Mouse (Mus musculus) adrenal gland, postnatal 36 days (tissue): ENCODE measurements around the gene Rep15. TPM values are rescaled to one million over a fixed set of nuclear protein-coding genes. Genes with fewer than 3 reads are reported as not detected.
A peak's percentile ranks its signal among the peaks of the same experiment; 100 is the strongest.

ENCODE experiments used
- DNase-seq, 2 experiments: peaks; one replicate each; pipeline ENCODE4 v3.0.0; 2021; ENCODE audit warnings: mixed read lengths in 1 of 2
- long read RNA-seq, 2 experiments: library from polyadenylated mRNA; stranded (forward); transcript quantifications; one replicate each; pipeline ENCODE4 v2.0.0; 2021; ENCODE audit warnings: borderline sequencing depth in 2 of 2
- total RNA-seq, 2 experiments: library from RNA; stranded (reverse); gene quantifications; 2 replicates each; pipeline ENCODE4 v1.2.3; 2021

The Rep15 gene
- 1 to 10 TPM; 1.2 to 1.4 TPM for total RNA-seq
- long read RNA-seq, experiment 1 = 0 reads
- long read RNA-seq, experiment 2 = 0 reads

DNA sequence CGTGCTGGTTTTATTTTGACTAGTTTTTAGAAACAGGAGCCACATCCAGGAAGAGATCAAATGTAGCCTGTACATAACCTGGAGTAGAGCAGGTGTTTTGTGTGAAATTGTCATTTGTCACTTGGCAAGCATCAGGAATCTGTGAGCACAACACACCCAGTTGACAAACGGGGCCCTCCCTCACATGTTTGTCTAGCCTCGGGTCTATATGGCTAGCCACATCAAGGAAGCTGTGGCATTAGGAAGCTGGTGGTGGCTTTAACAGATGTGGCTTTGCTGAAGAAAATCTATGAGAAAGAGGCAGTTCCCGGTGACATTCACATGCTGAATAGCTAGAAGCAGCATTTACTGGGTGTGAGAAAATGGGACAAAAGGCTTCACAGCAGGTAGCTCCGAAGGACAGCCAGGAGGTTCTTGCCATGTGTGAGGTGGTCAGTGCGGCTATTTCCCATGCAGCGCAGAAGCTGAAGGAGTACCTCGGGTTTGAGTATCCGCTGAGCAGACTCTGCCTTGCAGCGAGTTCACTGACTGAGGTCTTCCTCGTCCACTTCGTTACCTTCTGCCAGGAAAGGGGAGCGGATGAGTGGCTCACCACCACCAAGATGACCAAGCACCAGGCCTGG lies at the start of gene Rep15:
TSS of gene Rep15 (plus strand) at position 282 of the 623 bp plus-strand sequence.
- no peak for DNase-seq

DNA sequence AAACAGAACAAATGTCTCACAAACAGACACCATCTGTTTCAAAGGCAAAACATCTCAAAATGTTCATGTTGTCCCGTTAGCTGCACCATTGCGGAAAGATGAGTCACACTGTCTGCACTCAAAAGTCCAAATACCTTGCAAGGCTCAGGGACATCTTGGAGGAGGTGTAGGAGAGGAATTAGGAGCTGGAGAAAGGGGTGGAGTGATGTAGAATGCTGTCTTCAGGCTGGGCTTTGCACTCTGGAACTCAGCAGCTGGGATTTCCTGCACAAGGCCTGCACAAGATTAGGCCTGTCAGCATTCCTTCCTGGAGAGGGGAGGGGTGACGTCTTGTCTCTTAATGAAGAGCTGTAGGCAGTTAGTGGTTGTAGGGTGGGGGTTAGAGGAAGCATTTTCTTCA lies 47.8 kb upstream of the Rep15 start:
- DNase-seq = no peak

DNA sequence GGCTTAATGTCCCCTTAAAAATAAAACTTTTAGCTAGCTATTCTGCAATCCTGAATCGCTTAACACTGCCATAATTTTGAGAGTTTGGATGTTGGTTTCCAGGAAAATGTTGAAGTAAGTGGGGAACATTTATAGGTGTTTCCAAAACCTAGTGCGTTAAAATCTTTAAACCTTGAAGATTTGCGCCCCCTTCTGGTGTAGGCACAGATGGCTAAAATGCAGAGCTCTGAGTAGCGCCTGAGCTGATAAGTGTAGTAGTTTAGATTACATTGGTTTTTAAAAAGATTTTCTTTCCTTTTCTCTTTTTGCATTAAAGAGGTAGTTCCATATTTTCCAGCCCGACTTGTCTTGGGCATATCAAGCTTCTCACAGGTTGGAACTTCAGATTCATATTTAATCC lies 38.1 kb upstream of the Rep15 start:
- DNase-seq = peak; percentile 66 to 79

DNA sequence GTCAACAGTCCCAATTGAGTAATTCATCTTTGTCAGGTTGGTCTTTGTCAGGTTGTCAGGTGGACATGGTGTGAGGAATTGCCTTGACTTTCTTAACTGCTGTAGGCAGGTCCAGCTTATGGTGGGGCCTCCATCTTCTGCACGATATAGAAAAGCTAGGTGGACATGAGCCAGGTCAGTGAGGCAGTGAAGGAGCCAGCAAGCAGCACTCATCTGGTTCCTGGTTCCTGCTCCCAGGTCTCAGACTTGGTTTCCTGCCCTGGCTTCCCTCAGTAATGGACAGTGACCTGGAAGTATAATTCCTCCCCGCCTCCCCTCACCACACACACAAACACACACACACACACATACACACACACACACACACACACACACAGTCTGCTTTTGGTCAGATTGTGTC lies 37.0 kb upstream of the Rep15 start:
- DNase-seq = no peak

DNA sequence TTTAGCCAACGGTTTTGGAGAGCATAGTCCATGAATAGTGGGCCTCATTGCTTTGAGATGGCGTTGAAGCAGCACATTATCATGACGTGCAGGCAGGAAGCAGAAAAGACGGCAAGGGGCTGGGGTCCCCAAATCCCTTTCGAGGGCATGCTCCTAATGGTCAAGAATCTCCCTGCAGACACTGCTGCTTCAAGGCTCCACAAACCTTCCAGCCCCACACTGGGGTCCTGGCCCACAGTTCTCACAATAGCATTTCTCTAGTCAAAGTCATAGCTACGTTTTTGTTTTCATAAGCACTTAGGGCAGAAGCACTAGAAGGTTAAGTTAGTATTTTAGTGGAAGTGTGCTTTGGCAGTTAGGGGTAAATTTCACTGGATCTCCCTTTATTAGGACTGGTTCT lies 36.5 kb upstream of the Rep15 start:
- no peak for DNase-seq

DNA sequence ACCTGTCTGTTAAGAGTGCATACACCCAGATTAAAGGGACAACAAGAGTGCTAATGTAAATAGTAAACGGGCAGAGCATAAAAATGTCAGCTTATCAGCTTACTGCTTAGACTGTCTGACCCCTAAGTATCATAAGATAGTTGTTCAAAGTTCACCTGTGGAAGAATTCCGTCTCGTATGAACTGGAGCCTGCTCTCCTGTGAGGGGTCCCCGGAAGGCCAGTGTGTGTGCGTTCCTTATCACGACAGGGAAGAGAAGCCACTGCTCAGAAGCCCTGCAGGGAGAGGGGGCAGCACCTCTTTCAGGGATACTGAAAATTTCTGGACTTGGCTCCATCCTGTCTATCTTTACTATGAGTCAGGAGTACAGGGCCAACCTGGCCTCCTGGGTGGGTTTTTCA lies 35.4 kb upstream of the Rep15 start:
- no peak for DNase-seq

DNA sequence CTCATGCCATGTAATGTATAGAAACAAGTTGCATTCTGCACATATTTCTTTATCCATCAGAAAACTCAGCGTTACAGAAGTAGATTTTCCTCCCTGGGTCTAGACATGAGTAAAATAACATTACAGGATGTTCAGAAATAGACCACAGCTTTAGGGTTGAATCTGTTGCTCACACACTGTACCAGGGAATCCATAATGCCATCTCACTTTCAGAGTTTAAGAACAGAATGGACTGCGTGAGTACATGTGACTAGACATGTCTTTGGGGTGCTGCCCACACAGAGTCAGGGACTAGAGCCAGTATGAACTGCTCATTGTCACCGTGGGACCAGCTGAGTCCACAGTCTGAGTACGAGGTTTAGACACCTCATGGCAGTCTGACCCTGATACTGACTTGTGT lies 33.7 kb upstream of the Rep15 start:
- no peak for DNase-seq

DNA sequence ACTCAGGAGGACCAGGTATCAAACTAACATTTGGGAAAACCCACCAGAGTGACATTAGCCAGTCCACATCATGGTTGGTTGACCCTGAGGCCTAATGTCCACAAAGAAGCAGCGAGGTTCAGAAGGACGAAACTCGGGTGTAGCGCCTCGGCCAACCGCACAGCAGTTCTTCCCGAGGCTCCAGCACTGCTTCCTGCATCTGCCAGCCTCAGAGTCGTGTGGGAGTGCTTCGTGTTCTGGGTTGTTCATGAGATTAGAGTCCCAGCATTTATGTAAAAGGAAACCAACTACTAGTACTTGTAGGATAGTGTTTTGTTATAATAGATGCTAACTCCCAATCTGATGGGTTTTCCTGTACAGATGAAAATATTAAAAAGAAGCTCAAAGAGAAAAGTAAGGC lies 33.1 kb upstream of the Rep15 start:
- no peak for DNase-seq

DNA sequence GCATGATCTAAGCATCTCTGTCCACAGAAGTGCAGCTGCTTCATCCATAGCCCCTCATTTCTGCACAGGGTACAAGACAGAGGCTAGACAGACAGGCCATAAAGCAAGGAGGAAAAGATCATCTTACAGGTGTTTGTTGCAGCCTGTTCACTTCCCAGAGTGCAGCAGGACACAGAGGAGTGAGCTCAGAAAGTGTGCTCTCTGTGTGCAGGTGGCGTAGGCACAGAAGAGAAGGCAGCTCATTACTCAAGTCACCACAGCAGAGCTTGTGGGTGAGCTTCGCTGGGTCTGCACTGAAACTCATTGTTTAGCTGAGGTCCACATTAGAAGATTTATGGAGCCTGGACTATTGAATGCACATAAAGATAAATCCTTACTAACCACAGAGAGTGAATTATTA lies 32.6 kb upstream of the Rep15 start:
- no peak for DNase-seq

DNA sequence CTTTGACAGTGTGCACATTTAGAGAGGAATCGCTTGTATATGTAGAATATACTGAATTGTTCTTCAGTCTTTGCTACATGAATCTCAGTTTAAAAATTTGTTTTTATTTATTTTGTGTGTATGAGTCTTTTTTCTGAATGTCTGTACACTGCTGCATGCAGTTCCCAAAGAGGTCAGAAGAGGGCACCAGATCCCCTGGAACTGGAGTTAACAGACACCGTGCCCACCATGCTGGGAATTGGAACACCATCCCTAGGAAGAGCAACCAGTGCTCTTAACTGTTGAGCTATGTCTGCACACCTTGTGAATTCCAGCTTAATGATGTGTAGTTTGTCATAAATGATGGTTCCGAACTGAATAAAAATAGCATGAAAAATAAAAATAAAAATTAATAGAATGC lies 24.2 kb upstream of the Rep15 start:
- DNase-seq = peak; percentile 53 to 64

DNA sequence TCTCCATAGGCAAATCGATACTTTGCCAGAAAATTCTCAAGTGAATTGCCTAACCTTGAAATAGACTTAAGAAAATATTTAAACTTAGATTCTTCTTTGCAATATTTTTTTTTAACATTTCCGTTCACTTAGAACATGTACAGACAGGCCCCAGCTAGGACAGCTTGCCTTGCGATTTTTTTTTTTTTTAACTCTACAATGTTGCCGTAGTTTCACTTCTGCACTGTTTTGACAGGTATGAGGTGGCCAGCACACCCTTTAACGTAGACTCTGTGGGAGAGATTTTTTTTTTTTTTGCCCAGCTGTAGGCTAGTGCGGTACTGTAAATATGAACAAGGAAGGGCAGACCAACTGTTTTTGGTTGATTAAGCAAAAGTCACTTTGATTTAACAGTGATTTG lies 22.0 kb upstream of the Rep15 start:
- DNase-seq = no peak

DNA sequence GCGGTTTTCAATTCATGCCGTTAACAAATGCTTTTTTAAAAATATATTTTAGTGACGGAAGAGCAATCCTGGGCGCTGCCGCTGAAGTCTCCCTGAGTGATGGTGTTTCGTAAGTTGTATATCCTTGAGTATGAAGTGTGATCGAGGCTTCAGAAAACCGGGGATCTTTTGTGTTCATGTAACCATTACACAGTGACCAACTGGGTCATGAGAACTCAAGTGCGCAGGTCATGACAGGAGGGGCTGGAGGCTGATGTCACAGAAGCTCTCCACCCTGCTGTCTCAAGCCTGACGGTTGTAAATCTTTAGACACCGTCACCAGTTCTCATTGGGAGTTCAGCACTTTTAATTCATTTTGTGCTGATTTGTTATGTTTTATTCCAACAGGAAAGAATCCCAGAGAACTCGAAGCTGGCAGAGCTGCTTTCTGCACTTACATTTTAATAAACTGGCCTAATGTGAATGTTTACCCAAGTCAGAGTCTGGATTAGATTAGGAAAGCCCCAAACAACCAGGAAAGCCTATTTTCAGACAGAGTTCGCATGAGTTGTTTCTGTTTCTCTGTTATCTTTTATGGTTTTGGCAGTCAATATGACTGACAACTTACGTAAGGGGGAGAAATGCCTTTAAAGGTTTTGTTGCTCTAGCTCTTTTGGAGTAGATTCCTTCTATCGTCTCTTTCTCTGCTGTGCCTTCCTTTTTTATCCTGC lies 21.4 kb upstream of the Rep15 start:
- DNase-seq = no peak

DNA sequence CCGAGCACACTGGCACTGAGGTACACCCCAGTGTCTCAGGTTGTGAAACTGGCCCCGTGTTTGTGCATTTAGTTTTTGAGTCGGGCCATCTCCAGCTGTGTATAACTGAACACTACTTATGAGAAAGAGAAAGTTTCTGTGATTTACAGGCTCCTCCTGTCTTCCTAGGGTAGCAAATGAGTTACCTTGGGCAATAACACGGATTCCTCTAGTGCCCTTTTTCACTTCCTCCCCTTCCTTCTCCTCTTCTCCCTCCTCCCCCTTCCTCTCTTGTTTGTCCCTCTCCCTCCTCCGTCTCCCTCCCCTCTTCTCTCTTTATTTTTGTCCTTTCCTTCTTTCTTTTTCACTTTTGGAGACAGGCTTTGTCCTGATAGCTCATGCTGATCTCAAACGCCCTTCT lies 20.8 kb upstream of the Rep15 start:
- no peak for DNase-seq

DNA sequence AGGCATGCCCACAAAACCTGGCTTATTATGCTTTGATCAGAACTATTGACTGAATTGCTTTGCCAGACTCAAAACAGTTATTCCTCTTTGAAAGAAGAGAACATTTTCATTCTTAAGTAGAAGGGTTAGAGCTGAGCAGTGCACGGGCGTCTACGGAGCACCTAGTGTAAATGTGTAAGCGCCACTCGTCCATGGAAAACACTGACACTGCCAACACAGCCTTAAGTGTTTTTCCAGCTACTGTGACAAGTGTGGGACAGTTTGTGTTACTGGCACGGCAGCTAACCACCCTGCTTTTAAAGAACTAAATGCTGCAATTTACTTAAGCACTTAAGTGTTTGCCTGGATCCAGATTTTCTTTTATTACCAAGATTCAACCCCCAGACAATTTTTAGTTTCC lies 20.4 kb upstream of the Rep15 start:
- DNase-seq = no peak

DNA sequence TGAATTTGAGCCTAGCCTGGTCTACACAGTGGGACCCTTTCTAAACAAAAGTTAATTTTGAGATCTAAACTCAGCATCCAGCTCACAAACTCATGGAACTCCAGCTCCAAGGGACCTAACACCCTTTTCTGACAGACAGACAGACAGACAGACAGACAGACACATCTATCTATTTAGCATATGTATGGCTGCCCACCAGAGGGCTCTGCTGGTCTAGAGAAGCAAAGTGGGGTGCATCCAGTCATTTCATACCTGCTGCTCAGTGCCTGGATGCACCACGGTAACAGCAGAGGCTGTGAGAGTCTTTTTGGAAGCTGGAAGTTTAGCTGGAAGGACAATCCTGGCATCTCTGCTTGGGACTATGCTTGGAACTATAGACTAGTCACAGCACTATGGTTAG lies 18.8 kb upstream of the Rep15 start:
- no peak for DNase-seq

DNA sequence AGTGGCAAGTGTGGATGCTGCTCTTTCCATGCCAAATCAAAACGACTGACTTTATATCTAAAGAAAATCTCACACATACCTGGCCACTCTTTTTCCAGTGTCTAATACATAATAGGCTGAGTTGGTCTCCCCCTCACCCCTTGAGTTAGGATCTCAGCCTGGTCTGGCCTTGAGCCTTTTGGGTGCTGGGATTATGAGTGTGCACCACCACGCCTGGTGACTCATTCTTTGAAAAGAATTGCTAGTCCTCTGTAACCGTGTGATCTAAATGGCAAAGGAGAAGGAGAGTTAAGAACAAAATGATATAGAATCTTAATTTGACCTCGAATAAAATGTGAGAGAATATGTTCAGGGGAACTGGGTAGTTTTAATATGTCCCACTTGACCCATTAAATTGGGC lies 14.5 kb upstream of the Rep15 start:
- DNase-seq = peak; percentile 44

DNA sequence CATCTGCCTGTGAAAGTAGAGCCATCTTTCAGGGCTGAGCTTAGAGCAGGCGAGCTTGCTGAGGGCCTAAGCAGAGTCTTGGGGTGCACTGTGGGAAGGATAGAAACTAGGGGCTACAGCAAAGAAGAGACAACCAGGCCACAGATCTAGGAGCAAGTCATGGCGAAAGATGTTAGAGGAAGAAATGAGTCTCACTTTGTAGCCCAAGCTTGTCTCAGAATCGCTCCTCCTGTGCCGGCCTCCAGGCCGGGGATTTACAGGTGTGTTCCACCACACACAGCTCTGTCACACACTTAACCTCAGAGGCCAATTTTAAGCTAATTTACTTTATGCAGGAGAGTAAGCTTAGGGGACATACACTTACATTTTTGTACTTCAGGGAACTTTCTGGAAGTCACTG lies 14.0 kb upstream of the Rep15 start:
- no peak for DNase-seq

DNA sequence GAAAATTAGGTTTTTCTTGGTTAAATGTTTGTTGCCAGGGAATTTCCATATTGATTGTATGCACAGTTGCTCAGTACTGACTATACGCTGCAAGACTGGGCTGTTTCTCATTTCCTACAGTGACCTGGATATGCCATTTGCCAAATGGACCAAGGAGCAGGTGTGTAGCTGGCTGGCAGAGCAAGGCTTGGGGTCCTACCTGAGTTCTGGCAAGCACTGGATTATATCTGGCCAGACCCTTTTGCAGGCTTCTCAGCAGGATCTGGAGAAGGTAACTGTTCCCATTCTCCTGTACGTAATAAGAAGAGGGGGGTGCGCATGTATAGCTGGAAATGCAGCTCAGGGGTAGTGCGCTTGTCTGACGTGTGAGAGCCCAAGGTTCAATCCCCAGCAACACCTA lies 11.2 kb upstream of the Rep15 start:
- no peak for DNase-seq

DNA sequence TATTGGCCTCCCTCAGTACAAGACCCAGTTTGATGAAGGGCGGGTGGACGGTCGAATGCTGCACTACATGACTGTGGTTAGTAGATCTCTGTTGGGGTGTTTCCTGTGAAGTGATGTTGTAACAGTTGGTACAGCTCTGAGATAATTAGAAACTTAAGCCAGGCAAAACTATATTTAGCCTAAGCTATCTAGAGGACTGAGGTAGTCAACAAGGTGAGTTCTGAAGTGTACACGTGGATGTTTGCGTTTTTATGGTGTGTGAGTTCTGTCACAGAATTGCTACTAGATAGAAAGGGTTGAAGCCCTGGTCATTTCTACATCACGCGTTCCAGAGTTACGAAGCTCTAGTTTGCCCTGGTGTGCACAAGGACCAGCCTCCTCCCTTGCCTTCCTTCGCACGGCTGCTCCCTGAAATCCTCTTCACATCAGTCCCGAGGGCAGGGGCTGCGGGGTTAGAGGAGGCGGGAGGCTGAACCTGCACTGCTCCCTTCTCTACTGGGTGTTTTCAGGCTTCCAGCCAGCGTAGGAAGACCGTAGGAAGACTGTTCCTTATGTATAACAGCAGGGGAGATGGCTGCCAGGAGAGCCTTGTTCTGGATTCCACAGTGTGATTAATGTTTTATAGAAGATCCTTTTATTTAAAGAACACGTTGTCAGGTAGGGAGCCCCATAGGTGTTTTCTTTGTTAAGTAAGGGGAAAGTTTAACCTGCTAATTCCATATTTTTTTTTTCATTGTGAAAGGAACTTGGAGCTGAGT lies 9.8 kb upstream of the Rep15 start:
- DNase-seq = no peak

DNA sequence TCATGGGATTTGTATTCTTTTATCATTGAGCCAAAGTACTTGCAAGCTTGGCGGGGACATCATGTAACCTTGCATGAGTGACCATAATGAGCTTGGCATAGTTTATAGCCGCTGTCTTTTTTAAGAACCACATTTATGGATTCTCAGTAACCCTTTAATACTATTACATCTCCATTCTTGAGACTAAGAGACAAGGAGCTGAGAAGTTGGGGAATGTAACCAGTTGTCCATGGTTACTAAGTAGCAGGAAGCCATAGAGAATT lies 9.3 kb upstream of the Rep15 start:
- DNase-seq = no peak

DNA sequence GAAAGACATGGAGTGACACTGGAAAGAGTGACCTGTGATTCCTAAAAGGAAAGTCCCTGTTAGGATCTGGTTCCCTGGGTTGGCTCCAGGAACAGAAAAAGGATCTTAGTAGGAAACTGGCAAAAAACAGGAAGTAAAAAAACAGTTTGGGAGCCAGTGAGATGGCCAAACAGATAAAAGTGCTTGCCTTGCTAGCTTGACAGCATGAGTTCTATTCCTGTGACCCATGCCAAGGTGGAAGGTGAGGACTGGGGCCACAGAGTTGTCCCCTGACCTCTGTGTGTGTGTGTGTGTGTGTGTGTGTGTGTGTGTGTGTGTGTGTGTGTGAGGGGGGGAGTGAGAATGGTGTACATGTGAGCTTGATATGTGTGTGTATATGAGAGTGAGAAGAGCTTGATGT lies 8.8 kb upstream of the Rep15 start:
- DNase-seq = no peak

DNA sequence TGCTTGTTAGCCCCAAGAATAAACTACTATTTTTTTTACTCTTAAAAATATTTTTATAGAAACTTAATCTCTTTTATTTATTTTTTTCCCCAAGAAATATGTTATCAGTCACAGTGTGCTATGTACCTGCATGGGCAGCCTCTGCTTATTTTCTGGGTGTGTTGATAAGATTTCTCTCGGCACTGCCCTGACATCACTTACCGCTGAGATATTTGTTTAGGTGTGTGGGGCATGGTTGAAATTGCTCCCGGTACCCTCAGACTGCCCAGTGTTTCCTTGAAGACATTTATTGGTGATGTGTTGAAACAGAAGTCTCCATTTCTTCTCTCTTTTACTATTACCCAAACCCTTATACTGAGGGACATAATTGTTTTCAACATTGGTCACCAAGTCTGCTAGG lies 7.6 kb upstream of the Rep15 start:
- DNase-seq = no peak

DNA sequence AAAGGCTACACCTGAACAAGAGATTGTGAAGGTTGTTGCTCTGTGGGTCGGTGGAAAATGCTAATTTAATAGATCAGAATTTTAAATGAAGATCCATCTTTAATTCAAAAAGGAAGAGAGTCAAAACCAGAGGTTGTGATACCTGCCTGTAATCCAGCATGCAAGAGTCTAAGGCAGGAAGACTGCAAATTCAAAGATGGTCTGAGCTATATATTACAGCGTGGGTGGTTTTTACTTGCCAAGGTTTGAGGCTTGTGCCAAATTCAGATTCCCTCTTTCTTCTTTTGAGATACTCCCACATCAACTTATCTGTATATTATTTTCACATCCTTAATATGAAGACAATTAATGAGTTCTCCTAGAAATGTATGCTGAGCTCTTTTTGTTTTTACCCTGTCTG lies 4.0 kb upstream of the Rep15 start:
- DNase-seq = no peak

DNA sequence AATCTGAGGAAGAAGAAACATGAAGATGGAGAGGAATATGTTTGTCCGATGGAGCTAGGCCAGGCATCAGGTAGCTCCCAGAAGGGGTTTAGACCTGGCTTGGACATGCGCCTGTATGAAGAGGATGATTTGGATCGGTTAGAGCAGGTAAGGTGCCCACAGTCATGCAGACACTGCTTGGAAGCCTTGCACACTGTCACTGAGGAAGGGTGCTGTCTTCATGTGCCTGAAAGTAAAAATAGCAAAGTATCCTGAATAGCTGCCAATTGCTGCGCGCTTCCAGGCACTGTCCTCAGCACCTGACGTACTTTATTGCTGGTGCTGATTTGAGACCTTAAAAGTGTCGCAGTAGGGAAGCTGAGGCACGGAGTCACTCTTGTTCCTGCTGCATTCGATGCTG lies 2.8 kb upstream of the Rep15 start:
- DNase-seq = no peak
